Mouse (Mus musculus) CH12.LX (cell line): ENCODE measurements around the gene C1ql4.

Experiments used
- CHD2 ChIP-seq: IDR thresholded peaks from 2 replicates; pipeline ENCODE4 v1.6.1; 2011; ENCODE audit warnings: low read length, improper control_type of control experiment
- CTCF ChIP-seq, 2 experiments: IDR thresholded peaks in 1 of 2; conservative IDR thresholded peaks in 1 of 2; 2 replicates each; pipeline ENCODE4 v1.5.1; 2011 to 2012; ENCODE audit warnings: low read depth in 2 of 2, low read length in 2 of 2, improper control_type of control experiment in 1 of 2, inconsistent platforms in 1 of 2, mild to moderate bottlenecking in 1 of 2, moderate library complexity in 1 of 2
- EP300 ChIP-seq: IDR thresholded peaks from 2 replicates; pipeline ENCODE4 v1.6.1; 2011; ENCODE audit warnings: low read length, improper control_type of control experiment
- MAX ChIP-seq: IDR thresholded peaks from 2 replicates; pipeline ENCODE4 v1.6.1; 2011; ENCODE audit warnings: low read length, improper control_type of control experiment
- MEF2A ChIP-seq: IDR thresholded peaks from 2 replicates; pipeline ENCODE4 v1.6.1; 2014; ENCODE audit warnings: low read depth, mild to moderate bottlenecking, inconsistent platforms, low read length, improper control_type of control experiment, borderline replicate concordance
- POLR2A ChIP-seq: IDR thresholded peaks from 2 replicates; pipeline ENCODE4 v1.6.1; 2011; ENCODE audit warnings: low read depth, mild to moderate bottlenecking, improper control_type of control experiment, low read length
- ZNF384 ChIP-seq: IDR thresholded peaks from 2 replicates; pipeline ENCODE4 v1.6.1; 2012; ENCODE audit warnings: low read depth, low read length, improper control_type of control experiment, inconsistent platforms

GRCm38 (mm10) chr15:99113396-99113975 lies 25.9 kb upstream of the C1ql4 start:
- TF ChIP-seq CTCF (conservative IDR thresholded peaks at IDR 0.05 in 1 of 2, IDR thresholded peaks at IDR 0.05 in 1 of 2; ENCODE audit: low read depth in 2 of 2, low read length in 2 of 2): peak; percentile 27 to 66; a peak in 2 of 4 replicates
- no peak for TF ChIP-seq CHD2
- TF ChIP-seq ZNF384: peak; percentile 29
- no peak; the same call in 1 of the 2 replicates for TF ChIP-seq POLR2A
- peak; percentile 68; the same call in 1 of the 2 replicates for TF ChIP-seq MAX
- TF ChIP-seq MEF2A: no peak
- TF ChIP-seq EP300: no peak
